Mouse (Mus musculus) kidney, adult 8-10 months (tissue): ENCODE measurements around the gene Tceanc2.
"Not testable (repeated sequence)": the region's sequence is repeated elsewhere in the genome, so short reads cannot be mapped to it uniquely, and the experiment has no call there.

Experiments used
- DNase-seq, 2 experiments: peaks; one replicate each; pipeline ENCODE4 v3.0.0; 2022

The Tceanc2 gene

DNA sequence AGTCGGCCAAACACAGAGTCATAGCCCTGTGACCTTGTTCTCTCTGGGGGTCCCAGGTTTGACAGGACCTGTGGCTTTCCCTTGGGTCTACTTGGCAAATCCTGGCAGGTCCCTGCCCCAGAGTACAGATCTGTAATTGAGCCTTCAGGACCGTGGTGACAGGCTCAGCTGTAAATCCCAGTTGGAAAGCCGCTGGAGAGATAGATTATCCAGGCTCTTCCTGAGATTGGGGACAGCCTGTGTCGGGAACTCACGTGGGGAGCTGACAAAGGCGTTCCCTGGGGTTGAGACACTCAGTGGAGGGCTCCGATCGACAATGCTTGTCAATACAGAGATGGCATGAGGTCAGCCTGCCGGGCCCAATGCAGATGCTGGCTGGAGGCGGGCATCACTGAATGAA, 52.5 kb downstream of the Tceanc2 start:
- no peak for DNase-seq

DNA sequence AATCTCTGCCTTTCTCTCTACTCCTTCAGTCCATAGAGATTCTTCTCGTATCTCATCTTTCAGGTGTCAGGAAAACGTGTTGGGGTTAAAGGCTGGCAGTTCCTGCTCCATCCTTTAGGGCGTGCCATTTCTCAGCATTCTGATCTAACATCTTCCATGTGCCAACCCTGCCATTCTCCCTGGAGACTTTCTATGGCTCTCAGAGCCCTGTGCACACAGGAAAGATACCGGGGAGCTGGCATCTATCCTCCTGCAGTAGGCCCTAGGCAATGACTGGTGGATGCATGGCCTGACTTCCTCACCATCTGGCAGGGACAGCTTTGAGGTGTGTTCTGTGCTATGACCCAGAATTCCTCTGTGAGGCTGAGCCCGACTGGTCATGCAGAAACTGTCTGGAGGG, 53.8 kb downstream of the Tceanc2 start:
- DNase-seq = no peak

DNA sequence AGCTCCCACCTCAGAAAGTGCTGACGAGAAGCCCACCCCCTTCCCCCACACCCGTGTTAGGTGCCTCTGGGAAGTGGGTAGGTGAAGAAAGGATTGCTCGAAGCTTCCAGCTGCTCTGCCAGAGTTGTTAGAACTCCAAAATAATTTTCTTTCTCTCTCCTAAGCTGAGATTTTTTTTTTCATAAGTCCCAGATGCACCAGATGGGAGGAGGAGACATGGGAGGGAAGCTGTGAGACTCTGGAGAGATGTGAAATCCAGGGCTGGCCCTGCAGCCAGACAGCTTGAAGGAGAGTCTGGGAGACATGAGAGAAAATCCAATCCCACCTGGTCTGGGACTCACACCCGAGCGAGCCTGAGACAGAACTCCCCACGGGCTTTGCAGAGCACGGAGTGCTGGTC, 54.5 kb downstream of the Tceanc2 start:
- DNase-seq = no peak

DNA sequence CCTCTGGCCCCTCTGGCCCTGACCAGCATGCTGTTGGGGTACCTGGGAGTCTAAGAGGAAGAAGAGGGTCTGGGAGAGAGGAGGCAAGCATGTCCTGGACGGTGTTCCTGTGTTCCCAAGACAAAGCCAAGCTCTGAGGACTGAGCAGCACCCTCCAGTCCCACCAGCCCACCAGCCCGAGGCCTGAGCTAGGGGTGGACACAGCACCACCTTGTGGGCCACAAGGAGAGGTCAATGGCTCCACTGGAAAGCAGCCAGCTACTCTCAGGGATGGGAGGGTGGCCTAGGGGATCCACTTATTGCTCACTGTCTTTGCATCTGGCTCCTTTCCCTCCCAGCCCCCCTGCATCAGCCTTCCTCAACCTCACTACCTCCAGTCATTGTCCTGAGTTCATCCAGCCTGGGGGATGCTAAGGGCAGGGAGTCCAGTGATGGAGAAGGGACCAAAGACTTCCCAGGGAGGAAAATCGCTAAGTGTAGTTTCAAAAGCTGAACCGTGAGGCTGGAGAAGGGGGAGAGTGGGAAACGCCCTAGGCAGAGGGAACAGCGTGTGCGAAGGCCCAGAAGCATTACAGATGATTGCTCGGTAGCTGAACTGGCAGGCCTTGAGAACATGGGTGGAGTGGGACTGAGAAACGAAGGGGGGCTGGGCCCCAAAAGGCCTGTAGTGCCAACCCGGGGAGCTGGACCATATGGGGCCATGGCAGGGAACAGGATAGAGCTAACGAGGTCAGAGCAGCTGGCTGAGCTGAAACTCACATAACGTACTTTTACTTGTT, 57.6 kb downstream of the Tceanc2 start:
- DNase-seq = peak in 1 of 2 experiments; percentile 43

DNA sequence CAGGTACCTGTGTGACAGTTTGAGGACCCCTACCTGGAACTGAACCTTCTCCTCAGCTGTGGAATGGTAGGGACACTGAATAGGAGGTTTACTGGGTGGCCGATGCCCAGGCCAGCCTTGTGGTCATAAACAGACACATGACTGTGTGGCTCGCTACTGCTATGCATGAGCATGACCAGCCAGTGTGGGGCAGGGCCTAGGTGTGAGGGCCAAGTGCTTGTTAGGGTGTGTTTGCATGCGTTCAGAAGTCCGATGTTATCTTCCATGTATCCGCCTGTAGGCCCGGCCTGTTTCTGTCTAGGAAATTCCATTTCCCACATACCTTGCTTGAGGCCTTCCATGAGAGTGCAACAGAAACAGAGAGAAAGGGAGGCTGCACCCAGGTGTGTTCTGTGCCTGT, 58.2 kb downstream of the Tceanc2 start:
- DNase-seq = no peak

DNA sequence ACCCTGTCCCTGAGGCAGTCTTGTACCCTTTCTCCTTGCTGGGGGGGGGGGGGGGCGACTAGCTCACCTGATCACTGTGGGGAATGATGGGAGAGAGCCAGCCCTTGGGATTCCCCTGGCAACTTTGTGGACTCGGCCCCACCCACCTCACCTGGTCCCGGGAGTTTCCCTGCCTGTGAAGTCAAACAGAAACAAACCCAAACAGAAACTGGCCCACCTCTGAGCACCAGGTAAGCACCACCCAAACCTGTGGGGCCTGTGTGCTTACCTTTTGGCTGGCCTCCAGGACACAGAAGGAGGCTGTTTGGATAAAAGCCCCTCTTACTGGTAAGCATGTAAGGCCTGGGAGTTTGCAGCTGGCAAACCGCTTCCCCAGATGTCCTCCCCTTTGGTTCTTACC, 59.9 kb downstream of the Tceanc2 start:
- DNase-seq = no peak

DNA sequence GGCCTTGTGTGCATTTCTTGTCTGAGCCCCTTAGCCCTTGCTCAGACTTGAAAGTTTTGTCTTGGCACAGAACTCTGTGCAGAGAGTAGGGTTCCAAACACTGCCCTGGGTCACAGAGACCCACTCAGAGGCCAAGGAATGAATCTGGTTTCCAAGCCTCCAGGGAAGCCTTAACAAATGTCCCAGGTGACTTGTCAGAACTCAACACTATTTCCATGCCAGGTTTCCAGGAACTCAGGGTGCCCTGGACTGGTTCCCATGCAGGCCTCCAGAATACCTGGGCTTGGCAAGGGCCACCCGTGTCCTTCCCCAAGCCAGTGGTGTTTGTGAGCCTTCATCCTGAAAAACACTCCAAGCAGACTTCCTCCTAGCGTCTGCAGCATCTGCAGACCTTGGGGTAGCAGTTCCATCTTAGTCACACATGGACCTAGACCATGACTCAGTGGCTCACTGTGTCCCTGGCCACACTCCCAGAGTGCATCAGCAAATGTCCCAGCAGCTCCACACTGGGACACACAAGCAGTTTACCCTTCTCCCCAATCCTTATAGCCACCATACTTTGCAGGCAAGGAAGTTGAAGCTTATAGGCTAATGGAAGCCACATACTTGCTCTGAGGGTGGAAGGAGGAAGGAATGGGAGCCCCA, 61.1 kb downstream of the Tceanc2 start:
- DNase-seq = peak; percentile 47 to 55

DNA sequence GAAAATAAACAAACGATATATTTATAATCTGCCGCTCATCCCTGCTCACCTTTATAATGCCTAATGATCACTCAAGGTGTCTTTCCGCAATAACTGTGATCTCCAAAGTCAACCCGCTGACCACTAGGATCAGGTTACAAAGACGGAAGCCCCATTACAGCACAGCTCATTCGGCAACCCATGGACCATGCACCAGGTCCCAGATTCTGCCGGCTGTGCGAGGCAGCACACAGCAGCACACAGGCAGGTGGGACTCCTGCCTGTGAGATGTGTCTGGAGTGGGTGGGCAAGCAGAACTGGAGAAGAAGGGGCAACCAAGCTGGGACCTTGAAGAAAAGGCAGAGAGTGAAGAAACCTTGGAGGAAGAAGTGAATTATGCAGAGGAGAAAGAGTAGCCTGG, 64.6 kb downstream of the Tceanc2 start:
- DNase-seq = no peak

DNA sequence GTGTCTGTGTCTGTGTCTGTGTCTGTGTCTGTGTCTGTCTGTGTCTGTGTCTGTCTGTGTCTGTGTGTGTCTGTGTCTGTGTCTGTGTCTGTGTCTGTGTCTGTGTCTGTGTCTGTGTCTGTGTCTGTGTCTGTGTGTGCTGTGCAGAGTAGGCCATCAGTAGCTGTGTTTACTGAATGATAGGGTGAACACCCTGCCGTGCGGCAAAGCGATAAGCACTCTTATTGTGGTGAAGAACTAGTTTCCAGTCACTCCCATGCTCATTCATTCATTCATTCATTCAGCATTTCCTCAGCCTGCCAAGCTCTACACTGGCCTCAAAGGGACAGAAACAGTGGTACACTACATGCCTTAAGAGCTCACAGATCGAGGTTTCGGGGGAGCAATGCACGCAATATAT, 69.7 kb downstream of the Tceanc2 start:
- not testable (repeated sequence) for DNase-seq

DNA sequence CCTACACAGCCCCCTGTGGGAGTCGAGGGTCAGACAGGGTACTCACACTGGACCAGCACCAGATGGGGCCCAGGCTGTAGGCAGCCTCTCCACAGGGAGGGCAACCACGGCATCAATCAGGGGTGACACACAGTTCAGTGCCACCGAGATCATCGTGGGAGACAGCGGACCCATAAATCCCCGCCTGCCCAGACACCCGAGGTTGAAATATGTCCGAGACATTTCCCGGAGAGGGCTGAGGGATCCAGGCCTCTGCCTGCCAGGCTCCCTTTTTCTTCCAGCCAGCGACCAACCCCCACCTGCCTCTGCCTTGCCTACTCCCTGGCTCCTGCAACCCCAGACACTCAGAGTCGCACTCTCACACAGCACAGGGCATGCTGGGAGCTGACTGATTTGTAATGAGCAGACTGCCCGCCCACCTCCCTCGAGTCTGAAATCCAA, 70.6 kb downstream of the Tceanc2 start:
- no peak for DNase-seq

DNA sequence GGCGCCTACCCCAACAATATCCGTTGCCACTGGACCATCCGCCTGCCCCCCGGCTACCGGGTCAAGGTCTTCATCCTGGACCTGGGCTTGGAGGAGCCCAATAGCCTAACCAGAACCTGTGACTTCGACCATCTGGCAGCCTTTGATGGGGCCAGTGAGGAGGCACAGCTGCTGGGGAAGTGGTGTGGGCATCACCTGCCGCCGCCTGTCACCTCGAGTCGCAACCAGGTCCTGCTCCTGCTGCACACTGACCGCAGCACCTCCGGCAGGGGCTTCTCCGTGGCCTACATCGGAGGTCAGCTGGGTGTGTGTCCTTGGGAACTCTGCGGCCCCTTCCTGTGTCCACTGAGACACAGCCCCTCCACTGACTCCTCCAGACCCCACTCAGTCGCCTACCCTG, 72.1 kb downstream of the Tceanc2 start:
- no peak for DNase-seq

DNA sequence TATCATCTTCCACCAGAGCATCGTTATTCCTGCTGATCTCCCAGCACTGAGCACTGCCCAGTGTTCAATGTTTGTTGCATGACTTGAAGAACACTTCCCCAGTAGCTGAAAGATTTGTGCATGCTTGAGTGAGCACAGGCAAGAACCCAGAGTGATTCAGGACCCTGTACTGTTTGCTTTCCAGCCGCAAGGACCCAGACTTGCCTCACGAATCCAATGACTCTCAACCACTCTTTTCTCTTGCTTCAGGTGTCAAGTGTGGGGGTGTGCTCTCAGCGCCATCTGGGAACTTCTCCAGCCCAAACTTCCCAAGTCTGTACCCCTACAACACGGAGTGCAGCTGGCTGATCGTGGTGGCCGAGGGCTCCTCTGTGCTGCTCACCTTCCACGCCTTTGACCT, 76.7 kb downstream of the Tceanc2 start:
- no peak for DNase-seq

DNA sequence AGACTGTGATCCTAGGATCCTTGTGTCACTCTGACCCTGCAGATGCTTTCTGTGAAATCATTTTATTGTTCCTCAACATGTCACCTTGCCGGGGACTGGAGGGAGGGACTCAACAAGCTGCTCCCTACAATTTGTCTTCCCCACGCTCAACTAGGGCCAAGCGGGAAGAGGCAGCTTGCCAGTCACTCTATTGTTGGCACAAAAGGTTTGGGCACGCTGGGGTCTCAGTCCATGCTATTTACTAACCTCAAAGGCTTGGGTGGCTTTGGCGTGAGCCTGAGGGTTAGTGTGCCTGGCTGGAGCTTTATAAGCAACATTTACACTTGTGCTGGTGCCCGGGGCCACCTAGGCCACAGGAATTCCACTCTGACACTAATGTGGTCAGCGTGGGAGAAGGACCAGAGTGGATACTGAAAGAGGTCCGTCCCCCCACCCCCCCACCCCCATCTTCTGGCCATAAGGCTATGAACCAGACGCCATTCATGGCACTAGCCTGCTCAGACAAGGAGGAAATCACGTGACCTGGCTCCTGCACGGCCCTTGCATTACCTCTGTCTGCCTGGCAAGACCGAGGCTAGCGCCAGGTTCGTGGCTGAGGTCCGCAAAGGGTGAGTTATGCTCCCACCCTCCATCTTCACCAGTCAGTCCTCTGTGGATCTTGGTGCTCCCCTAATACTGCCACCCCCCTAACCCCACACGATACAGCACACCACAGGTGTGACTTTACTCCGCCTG, 80.0 kb downstream of the Tceanc2 start:
- DNase-seq = no peak

DNA sequence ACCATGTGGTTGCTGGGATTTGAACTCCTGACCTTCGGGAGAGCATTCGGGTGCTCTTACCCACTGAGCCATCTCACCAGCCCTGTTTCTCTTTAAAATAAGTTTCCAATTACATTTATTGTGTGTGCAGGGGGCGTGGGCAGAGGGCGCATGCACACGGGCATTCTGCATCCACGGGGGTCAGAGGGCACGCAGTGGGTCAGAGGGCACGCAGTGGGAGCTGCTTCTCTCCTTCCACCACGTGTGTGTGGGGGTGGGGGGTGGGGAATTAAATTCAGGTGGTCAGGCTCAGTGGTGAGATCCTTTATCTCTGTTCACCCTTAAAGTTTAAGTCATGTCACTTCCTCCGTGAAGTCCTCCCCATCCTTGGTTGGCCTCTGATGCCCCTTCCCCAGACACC, 80.5 kb downstream of the Tceanc2 start:
- no peak for DNase-seq

DNA sequence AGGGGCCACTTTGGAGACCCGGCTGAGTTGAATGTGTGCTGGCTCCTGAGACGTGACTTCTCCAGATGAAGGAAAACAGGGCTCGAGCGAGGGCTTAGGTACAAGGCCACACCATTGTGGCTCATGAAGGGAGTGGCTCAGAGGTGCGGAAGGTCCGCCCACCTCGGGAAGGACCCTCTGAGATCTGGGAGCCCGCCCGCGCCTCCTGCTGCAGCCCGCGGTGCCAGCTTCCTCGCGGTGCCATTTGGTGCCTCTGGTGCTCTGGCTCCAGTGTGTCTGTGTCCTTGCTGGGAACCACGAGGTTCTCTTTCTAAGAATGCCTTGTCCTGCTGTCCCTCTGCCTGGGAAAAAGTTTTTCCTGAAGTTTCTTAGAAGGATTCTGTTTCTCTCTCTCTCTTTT, 81.0 kb downstream of the Tceanc2 start:
- DNase-seq = no peak

DNA sequence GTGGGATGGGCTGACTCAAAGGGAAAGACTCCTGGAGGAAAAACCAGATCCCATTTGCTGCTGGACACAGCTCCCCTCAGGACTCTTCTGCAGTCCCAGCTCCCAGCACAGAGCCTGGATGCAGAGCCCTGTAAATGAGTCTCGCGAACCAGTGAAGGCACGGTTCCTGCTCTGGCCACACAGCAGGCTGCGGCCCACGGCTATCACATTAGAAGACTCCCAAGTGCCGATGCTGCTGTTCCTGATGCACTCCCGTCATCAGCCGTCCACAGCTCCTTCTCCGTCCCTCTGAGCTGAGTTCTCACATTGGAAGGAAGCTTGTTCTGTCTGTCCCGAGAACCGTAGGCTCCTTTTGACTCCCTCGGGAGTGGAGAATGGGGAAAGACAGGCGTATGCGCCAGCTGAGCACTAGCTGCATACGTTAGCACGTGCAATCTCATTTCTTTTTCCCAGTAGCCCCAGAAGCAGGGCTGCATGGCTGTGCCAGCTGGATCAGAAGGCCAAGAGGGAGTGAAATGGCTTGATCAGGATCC, 82.0 kb downstream of the Tceanc2 start, which contains the start of gene Cdcp2:
Gene Cdcp2 (plus strand): TSS at position 51 of the 533 bp plus-strand sequence.
- DNase-seq = no peak

DNA sequence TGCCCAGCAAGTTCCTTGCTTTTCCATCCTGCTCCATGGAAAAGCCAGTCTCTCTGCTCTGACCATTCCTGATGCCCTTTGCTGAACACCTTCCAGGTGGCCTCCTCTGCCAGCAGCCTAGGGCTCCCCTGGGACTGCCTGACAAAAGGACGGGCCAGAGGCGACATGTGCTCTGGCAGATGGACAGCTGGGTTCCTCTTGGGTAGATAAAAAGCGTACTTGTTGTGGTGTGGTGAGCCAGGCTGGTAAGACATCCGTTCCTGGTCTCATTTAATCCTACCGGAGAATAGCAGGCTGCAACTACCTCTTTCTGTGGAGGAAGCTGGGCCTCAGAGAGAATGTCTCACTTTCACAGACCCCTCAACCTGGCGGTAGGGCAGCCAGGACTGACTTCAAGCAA, 82.9 kb downstream of the Tceanc2 start:
- DNase-seq = no peak

DNA sequence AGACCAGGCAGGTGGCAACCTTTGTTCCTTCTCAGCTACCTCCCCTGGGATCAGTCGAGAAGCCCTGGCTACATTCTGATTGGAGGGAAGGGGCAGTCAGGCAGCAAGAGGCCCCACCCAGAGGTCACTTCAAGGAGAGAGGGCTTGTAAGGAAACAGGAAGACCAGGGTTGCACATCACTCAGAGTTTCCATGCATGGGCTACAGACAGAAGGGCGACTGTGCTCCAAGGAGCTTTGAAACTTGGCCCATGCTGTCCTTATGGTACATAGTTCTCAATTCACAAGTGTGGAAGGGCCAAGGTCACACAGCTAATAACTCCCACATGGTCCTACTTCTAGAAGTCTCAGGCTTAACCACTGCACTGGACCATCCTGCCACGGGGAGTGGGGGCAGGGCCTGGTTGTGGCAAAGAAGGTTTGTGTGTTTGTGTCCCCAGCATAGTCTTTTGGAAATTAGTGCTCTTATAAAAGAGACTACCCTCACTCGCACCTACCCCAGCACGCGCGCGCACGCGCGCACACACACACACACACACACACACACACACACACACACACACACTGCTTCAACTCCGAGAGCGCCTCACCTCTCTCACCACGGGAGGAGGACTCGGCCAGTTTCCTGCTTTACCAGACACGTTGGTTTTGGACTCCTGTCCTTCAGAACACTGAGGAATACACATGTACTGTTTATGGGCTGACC, 84.3 kb downstream of the Tceanc2 start:
- DNase-seq = peak in 1 of 2 experiments; percentile 28

DNA sequence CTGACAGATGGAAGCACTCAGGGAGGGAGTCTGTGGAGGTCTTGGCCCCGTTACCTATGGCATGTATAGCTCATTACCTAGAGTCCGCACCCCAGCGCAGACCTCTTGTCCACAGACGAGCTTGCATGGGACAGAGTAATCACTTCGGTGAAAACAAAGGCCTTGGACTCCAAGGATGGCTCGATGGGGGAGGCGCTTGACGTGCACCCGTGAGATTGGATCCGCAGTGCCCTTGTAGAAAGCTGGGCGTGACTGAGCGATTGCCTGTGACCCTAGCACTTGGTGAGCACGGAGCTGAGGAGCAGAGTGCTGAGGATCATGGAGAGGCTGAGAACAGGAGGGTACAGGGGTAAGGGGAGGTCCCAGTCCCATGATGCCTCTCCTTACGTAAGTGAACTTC, 87.2 kb downstream of the Tceanc2 start:
- DNase-seq = no peak

DNA sequence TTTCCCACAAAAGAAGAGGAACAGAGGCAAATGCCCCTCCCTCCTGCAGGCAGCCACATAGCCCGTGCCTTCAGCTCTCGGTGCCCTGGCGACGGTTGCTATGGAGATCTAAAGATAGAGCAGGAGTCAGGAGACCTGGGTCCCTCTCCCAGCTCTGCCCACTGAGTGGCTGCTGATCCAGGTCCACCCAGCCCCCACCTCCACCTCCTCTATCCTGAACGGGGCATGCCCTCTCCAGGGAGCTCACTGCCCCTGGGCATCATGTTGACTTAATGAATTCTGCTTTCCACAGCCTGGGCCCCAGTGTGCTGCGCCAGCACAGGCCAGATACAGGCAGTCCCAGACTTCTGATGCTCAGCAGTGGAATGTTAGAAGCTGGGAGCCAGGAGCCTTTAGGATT, 94.1 kb downstream of the Tceanc2 start:
- DNase-seq = peak; percentile 75 to 91

DNA sequence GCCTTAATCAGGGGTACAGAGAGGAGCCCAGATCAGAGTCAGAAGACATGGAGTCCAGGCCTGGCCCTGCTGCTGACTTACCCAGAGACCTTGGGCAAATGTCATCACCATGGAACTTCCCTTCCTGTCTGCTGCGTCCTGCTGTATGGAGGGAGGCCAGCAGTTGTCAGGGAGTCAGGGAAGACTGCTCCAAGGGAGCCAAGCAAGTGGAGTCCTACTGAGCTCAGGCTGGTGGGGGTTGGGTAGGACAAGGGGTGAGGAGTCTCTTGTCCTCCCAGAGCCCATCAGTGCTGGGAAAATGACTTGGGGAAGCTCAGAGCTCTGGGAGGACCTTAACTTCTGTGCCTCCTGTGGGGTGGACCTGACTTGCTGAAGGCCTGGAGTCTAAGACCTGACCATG, 94.6 kb downstream of the Tceanc2 start:
- no peak for DNase-seq
